Mouse (Mus musculus) monocyte, adult 2 months (primary cell): ENCODE results near the gene Fbxo27.
"Not testable (repeated sequence)": the region's sequence is repeated elsewhere in the genome, so short reads cannot be mapped to it uniquely, and the experiment has no call there.

Experiments used
- DNase-seq, 2 experiments: peaks; one replicate each; pipeline ENCODE4 v3.0.0; 2022; ENCODE audit warnings: low spot score in 2 of 2, low read depth in 1 of 2

Fbxo27 gene

DNA sequence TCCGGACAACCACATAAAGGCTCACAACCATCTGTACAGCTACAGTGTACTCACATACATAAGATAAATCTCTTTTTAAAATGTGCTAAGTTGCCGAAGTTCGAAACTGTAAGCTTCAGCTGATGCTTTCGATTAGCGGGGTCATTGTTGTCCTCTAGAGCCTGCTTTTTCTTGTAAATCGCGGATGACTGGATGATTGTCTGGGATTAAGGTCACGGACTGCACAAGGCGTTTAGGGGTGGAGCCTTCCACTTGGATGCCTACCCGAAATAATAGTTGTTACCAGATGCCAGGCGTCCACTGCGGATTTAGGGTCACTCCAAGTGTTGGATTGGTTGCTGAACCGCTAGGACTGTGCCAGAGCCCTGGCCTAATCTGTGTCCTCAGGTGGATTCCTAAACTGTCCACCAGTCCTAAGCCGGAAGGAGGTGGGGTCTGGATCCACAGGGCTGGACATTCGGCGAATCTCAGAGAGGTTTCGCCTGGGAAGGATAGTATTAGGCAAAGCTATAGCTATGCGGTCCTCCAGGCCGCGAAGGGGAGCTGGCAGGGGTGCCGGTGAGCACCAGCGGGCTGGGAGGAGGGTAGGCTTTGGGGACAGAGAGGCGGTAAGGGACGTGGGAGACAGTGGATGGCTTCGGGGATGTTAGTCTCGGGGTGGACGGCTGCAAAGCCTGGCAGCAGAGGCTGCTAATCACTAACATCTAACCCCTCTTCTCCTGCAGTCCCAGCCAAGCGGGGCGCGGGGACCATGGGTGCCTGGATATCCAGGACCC lies at the start of gene Fbxo27:
TSS of gene Fbxo27 (plus strand) at position 305 of the 776 bp plus-strand sequence.
- no peak for DNase-seq

DNA sequence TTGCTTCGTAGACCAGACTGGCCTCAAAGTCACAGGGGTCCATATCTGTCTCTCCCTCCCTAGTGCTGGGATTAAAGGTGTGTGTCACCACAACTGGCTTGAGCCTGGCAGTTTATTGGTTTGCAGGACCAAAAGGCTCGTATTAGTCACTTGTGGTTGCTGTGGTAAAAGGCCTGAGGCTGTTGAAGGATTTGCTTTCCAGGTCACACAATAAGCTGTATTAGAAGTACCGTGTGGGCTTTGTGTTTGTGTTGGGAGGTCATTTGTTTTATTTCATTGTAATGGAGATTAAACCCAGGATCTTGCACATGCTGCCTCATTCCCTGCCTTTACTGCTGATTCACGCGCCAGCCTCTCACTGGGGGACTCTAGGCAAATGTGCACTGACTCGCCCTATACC lies 47.3 kb upstream of the Fbxo27 start:
- DNase-seq, result no peak

GRCm38 (mm10) chr7:28645947-28646475 lies 46.6 kb upstream of the Fbxo27 start:
- DNase-seq, result no peak

DNA sequence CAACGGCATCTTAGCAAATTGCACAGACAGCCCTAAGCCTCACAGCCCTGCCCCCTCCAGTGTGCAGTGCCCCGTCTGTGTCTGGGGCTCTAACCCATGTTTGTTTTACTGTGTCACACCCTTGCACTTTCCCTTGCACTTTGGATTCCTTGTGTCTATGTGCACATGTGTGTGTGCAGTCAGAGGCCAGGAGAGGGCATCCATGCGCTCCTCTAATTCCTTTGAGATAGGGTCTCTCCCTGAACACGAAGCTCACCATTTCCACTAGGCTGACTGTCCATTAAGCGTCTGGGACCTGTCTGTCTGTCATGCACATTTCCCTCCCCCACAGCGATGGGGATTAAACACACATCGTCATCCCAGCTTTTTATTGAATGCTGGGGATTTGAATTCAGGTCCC lies 45.6 kb upstream of the Fbxo27 start:
- DNase-seq, result no peak

- no peak for DNase-seq
Measured at GRCm38 (mm10) chr7:28651157-28651556, 41.5 kb upstream of the Fbxo27 start.

DNA sequence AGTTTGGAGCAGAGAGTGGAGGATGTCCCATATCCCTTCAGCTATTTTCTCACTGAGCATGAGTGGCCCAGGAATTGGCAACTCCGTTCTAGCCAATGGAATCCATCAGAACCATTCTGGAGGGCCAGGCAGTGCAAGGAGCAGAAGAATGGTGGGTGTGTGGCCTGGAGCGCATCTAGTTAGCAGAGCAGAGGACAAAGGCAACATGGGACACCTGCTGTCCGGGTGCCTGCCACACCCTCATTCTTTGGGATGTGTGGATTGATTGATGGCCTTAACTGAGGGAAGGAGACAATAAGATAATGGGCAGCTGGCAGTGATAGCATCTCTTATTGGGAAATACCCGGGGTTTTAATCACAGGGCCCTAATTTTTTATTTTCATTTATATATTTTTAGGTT lies 36.2 kb upstream of the Fbxo27 start:
- no peak for DNase-seq

GRCm38 (mm10) chr7:28665620-28666579 lies 26.7 kb upstream of the Fbxo27 start:
- DNase-seq, result no peak

GRCm38 (mm10) chr7:28671172-28671571 lies 21.5 kb upstream of the Fbxo27 start:
- DNase-seq, result no peak

DNA sequence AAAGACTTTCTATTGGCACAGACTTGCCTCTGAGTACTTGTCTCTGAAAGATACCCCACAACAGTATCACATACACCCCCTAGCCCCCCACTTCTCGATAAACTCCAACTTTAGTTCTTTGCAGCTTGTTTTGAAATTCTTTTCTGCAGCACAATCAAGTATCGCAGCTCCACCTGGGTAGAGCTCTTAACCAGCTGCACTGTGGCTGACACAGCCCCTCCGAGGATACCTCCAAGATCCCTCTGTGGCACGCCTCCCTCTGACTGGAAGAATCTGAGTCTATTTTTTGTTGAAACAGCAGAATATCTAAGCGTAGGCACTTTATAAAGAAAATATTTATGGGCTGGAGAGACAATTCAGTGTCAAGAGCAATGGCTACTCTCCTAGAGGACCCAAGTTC lies 20.4 kb upstream of the Fbxo27 start:
- no peak for DNase-seq

DNA sequence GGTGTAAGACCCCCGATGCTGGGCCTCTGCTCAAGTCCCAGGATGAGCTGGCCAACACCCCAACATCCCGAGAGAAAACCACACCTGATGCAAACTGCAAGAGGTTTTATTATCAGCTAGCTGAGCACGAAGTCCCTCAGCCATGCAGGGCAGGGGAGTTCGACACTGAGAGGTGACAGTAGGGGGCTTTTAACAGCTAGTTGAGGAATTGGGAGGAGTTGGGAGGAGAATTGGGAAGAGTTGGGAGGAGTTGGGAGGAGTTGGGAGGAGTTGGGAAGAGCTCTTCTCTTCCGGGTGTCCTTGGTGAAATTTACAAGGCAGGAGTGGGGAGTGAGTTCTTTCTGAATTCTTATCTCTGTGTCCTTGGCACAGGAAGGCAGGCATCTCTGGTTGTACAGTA lies 19.9 kb upstream of the Fbxo27 start:
- DNase-seq, result not testable (repeated sequence)

DNA sequence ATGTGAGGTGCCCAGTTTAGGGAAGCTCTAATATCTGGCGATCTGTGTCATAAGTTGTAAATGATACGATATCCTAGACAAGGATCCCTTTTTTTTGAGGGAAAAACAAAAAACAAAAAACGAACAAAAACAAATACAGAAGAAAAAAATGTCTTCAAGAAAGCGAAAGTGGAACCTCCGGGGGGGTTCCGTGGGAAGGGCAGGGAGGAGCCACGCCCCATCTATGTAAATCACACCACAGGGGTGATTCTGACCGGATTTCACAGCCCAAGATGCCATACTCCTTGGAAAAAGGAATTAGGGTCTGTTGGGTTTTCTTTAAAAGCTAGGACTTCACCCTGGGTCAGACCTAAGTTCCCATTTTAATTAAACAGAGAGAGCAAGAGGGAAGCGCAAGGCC lies 17.7 kb upstream of the Fbxo27 start:
- DNase-seq, result no peak

DNA sequence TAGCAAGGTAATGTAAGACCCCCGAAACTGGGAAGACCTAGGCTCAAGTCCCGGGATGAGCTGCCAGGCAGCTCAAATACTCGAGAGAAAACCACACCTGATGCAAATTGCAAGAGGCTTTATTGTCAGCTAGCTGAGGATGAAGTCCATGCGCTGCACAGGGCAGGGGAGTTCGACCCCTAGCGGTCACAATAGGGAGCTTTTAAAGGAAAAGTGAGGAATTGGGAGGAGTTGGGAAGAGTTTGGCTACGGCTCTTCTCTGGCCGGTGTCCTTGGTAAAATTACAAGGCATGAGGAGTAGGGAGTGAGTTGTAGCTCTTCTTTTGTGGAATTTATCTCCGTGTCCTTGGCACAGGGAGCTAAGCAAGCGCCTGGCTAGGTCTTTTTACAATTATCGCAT lies 16.9 kb upstream of the Fbxo27 start:
- no peak for DNase-seq

DNA sequence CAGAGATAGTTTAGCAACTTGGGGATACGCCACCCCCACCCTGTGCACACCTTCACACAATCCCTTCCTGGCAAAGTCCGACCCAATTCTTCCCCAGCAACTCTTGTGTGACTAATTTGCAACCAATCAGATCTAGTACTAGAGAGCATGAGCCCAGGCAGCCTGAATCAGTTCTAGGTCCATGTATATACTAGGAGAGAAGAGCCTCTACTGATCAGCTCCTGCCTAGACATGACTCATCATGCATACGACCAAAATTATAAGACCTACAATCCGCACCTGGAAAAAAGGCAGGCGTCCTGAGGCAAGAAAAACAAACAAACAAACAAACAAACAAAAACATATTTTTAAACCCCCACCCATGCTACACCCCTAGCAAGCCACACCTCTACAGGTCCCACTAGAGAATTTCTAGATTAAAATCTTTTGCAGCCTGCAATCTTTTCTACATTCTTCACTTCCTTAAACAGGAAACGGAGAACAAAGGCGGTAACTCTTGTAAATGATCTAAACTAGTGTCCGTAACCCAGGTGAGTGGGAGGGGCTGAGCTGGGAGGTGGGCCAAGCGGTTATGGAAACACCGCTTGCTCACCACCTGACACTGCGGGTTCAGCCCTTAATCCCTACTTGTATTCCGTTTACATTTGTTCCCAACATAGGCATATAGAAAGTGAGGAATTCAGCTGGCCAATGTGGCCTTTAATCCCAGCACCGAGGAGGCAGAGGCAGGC lies 15.7 kb upstream of the Fbxo27 start:
- no peak for DNase-seq

DNA sequence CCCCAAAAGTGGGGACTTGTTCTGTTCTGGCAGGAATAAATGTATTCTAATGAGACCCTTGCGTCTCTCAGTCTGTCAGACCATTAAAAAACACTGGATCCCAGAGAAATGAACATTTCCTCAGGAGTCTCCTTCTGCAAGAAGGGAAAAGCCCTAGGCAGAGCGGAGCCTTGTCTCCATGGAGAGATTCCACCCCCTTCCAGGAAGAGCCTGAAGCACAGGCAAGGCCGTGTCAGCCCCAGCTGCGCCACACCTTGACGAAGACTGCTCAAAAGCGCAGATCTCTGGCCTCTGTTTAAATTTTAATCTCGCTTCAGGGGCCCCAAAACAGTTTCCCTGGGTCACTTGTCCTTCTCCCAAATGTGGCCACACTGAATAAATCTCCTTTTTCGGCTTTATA lies 15.0 kb upstream of the Fbxo27 start:
- no peak for DNase-seq

GRCm38 (mm10) chr7:28691075-28691474 lies 1.6 kb upstream of the Fbxo27 start:
- DNase-seq, result no peak

DNA sequence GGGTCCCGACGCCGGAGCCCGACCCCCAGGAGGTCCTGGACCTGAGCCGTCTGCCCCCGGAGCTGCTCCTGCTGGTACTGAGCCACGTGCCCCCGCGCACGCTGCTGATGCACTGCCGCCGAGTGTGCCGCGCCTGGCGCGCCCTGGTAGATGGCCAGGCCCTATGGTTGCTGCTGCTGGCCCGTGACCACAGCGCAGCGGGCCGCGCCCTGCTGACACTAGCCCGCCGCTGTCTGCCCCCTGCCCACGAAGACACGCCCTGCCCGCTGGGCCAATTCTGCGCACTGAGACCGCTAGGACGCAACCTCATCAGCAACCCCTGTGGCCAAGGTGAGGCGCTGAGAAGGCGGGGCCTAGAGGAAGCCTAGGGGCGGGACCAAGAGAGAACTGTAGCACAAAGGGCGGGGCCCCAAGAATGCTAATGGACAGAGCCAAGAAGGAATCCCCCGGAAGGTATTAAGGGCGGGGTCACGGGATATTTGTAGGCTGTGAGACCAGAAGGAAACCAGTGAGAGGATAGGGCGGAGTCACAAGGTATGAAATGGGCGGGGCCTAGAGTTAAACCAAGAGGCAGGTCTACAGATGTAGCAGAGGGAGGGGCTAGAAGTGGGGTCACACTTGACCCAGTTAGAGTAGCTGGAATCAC lies 795 bp downstream of the Fbxo27 start:
- peak; percentile 44 to 51 for DNase-seq

DNA sequence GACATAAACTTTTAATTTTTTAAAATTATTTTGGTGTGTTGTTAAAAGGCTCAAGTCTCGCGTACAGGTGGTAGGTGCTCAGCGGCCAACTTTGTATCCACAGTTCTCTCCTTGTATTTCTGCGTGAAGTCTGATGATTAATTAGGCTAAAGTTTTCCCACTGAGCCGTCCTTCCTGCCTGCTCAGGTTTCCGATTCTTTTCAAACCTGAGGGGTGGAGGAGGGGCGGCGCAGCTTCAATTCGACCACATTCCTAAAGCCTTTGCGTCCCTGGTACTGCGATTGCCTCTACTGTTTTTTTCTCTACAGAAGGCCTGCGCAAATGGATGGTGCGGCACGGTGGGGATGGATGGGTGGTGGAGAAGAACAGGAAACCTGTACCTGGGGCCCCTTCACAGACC lies 1.8 kb downstream of the Fbxo27 start:
- no peak for DNase-seq

DNA sequence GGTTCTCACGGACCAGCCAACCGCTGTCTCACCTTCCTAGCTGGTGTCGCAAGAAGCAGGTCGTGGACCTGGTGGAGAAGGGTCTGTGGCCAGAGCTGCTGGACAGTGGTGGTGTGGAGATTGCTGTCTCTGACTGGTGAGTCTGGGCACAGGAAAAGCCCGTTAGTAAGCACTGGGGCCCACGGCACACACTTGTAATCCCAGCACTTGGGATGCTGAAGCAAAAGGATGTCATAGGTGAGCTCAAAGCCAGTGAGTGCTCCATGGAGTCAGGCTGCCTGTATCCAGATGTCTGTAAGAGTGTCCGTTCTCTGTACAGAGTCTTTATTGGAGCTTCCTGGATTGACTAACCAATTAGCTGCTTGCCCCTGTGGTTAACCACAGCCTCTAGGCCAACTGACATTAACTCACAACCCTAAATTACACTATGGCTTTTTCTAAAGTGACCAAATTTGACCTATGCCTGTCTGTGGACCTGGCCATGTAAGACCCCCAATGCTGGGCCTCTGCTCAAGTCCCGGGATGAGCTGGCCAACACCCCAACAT lies 2.4 kb downstream of the Fbxo27 start:
- no peak for DNase-seq

DNA sequence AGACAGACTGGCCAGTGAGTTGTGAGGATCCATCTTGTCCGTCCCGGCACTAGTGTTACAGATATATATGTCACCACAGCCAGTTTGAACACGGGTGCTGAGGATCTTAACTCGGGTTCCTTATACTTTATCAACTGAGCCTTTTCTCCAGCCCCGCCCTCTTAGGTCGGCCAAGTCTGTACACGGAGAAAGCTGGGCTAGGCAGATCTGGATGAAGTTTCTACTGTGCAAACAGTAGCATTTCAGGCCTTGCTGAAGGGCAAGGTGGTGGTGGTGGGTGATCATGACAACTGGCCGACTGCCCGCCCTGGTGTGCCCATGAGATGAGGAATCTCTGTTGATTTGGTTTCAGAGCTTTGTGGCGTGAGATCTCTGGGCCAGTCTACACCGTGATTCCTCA lies 4.6 kb downstream of the Fbxo27 start:
- DNase-seq, result no peak

GRCm38 (mm10) chr7:28700269-28700668 lies 7.6 kb downstream of the Fbxo27 start:
- no peak for DNase-seq
